Mouse (Mus musculus) spleen, adult 12 weeks (tissue): Measurements from ENCODE around the gene Gm21983.

Experiments
- DNase-seq: peaks from one replicate; pipeline ENCODE4 v3.0.0; 2022; ENCODE audit warnings: low spot score

The Gm21983 gene

GRCm38 (mm10) chr7:27185986-27186385, 5.1 kb upstream of the Gm21983 start:
- no peak for DNase-seq

GRCm38 (mm10) chr7:27184964-27185363, 4.1 kb upstream of the Gm21983 start:
- no peak for DNase-seq

GRCm38 (mm10) chr7:27182498-27182897, 1.6 kb upstream of the Gm21983 start:
- DNase-seq: no peak

GRCm38 (mm10) chr7:27180036-27180435, 850 bp downstream of the Gm21983 start:
- no peak for DNase-seq

- no peak for DNase-seq
Observed at GRCm38 (mm10) chr7:27179217-27179918, 1.5 kb downstream of the Gm21983 start.

- DNase-seq: peak; percentile 98
Observed at GRCm38 (mm10) chr7:27178324-27179216, 2.3 kb downstream of the Gm21983 start, which contains the start of gene Rab4b. Rab4b (minus strand) TSS chr7:27178896.

- no peak for DNase-seq
Observed at GRCm38 (mm10) chr7:27177942-27178323, 3.0 kb downstream of the Gm21983 start.

- DNase-seq: no peak
Observed at GRCm38 (mm10) chr7:27174896-27175295, 6.0 kb downstream of the Gm21983 start.

- no peak for DNase-seq
Observed at GRCm38 (mm10) chr7:27174496-27174895, 6.4 kb downstream of the Gm21983 start.

- no peak for DNase-seq
Observed at GRCm38 (mm10) chr7:27170981-27171380, 9.9 kb downstream of the Gm21983 start.

GRCm38 (mm10) chr7:27168371-27168770, 12.5 kb downstream of the Gm21983 start:
- no peak for DNase-seq

- no peak for DNase-seq
Observed at GRCm38 (mm10) chr7:27167475-27168094, 13.3 kb downstream of the Gm21983 start.

- peak; percentile 89 for DNase-seq
Observed at GRCm38 (mm10) chr7:27166614-27167474, 14.0 kb downstream of the Gm21983 start, which contains the start of gene Egln2. Egln2 (minus strand) TSS chr7:27166802.

- DNase-seq: peak; percentile 78
Observed at GRCm38 (mm10) chr7:27166229-27166613, 14.7 kb downstream of the Gm21983 start.

- DNase-seq: no peak
Observed at GRCm38 (mm10) chr7:27165696-27166095, 15.2 kb downstream of the Gm21983 start.

GRCm38 (mm10) chr7:27165007-27165655, 15.8 kb downstream of the Gm21983 start:
- no peak for DNase-seq

- DNase-seq: no peak
Observed at GRCm38 (mm10) chr7:27164112-27164947, 16.6 kb downstream of the Gm21983 start.

- no peak for DNase-seq
Observed at GRCm38 (mm10) chr7:27163450-27163805, 17.5 kb downstream of the Gm21983 start.

- DNase-seq: no peak
Observed at GRCm38 (mm10) chr7:27162780-27163449, 18.0 kb downstream of the Gm21983 start.

- DNase-seq: no peak
Observed at GRCm38 (mm10) chr7:27161744-27162143, 19.1 kb downstream of the Gm21983 start.
